15 mouse cellular contexts compared by ENCODE assay signal in the genomic region with DNA sequence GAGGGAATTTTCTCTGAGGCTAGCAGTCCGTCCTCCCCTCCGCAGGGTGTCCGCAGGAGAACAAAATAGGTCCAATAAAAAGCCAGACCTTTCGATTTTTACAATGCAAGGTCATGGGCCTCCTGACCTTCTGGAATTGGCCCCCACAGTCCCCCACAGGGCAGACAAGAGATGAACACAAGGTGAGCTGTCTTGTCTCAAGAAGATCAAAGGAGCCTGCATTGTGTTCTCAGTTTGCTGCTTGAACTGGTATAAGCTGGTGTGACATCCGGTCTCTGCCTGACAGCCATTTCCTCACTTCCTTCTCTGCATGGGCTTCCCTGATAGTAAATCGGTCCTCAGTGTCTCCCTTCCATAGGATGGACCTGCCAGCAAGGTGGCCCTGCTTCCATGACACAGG.
A peak's percentile ranks its signal among the peaks of the same experiment; 100 is the strongest.
DNase-seq lines count a peak whose midpoint lies in the region; ATAC-seq lines count a peak whose summit lies in the region.
"Had no signal": no experiment of that assay in that cellular context is flagged by ENCODE, and none has a peak within 500 bp of the region (broad histone marks: within the 10 kb centered on the region; RNA-seq: fewer than 3 reads in every experiment).

No protein-coding gene starts in this region.

- H3K4me1 ChIP-seq in forebrain, embryonic 10.5 days = peaks cover 92% of the 10 kb centered on the region
- H3K4me1 ChIP-seq in forebrain, embryonic 11.5 days (replicated peaks; ENCODE audit: control insufficient read depth, insufficient read depth, low read length) = peaks cover 10% of the 10 kb centered on the region
- peaks cover 65% of the 10 kb centered on the region for H3K4me1 ChIP-seq in midbrain, embryonic 10.5 days
- peaks cover 6% of the 10 kb centered on the region for H3K4me1 ChIP-seq in midbrain, embryonic 14.5 days (ENCODE audit: control insufficient read depth, insufficient read depth, low read length)
- peaks cover 51% of the 10 kb centered on the region for H3K4me1 ChIP-seq in limb, embryonic 10.5 days

- H3K27me3 ChIP-seq in forebrain, embryonic 10.5 days (ENCODE audit: poor library complexity, severe bottlenecking) = peaks cover 74% of the 10 kb centered on the region
- H3K27me3 ChIP-seq in forebrain, embryonic 11.5 days (ENCODE audit: control insufficient read depth, insufficient read depth, low read length) = no peaks in the 10 kb centered on the region; the same call in 1 of the 2 replicates
- peaks cover 91% of the 10 kb centered on the region for H3K27me3 ChIP-seq in midbrain, embryonic 10.5 days (ENCODE audit: low read depth, poor library complexity, severe bottlenecking)
- peaks cover 15% of the 10 kb centered on the region; the same call in 1 of the 2 replicates for H3K27me3 ChIP-seq in midbrain, embryonic 14.5 days (ENCODE audit: control insufficient read depth, insufficient read depth, low read length)
- H3K27me3 ChIP-seq in limb, embryonic 10.5 days (ENCODE audit: low read depth, poor library complexity, severe bottlenecking) = peaks cover 24% of the 10 kb centered on the region; the same call in 1 of the 2 replicates
- H3K27me3 ChIP-seq: embryonic facial prominence, embryonic 15.5 days; forebrain, embryonic 15.5 days had no signal

- ATAC-seq in forebrain, embryonic 11.5 days (replicated peaks; ENCODE audit: low FRiP score) = no peak
- ATAC-seq in midbrain, embryonic 14.5 days (ENCODE audit: low FRiP score, low TSS enrichment) = no peak
- ATAC-seq: forebrain, embryonic 15.5 days; hindbrain, postnatal 0 days had no signal

- DNase-seq in forebrain, embryonic 10.5 days (ENCODE audit: extremely low spot score, low spot score) = no peak
- no peak for DNase-seq in forebrain, embryonic 11.5 days (ENCODE audit: low spot score)
- peak; percentile 46 for DNase-seq in midbrain, embryonic 10.5 days (ENCODE audit: low spot score)
- DNase-seq in midbrain, embryonic 14.5 days = no peak
- DNase-seq in limb, embryonic 10.5 days (ENCODE audit: low spot score) = no peak
- DNase-seq in thymus, postnatal 36 days = peak; percentile 22 to 23
- DNase-seq in gastrocnemius, postnatal 36 days = no peak
- no peak for DNase-seq in gastrocnemius, adult 18-20 months (ENCODE audit: low spot score)
- DNase-seq: lung, adult 2 months had no signal

- no peaks in the 10 kb centered on the region for H3K9me3 ChIP-seq in forebrain, embryonic 10.5 days
- no peaks in the 10 kb centered on the region for H3K9me3 ChIP-seq in forebrain, embryonic 11.5 days (ENCODE audit: control insufficient read depth, low read length)
- no peaks in the 10 kb centered on the region for H3K9me3 ChIP-seq in midbrain, embryonic 10.5 days (replicated peaks)
- no peaks in the 10 kb centered on the region for H3K9me3 ChIP-seq in midbrain, embryonic 14.5 days (ENCODE audit: control insufficient read depth, low read length)
- H3K9me3 ChIP-seq in limb, embryonic 10.5 days (replicated peaks) = no peaks in the 10 kb centered on the region
- H3K9me3 ChIP-seq: embryonic facial prominence, embryonic 15.5 days; forebrain, embryonic 15.5 days; G1E; neural tube, embryonic 15.5 days had no signal

- 41% methylated on average over 6 of the region's 6 CpGs for WGBS in forebrain, embryonic 10.5 days
- 34% methylated on average over 6 of the region's 6 CpGs for WGBS in forebrain, embryonic 11.5 days
- 24% methylated on average over 6 of the region's 6 CpGs for WGBS in midbrain, embryonic 10.5 days
- WGBS in midbrain, embryonic 14.5 days = 22% methylated on average over 6 of the region's 6 CpGs
- WGBS in limb, embryonic 10.5 days = 21% methylated on average over 6 of the region's 6 CpGs

- intact Hi-C loops in gastrocnemius, postnatal 36 days (cut with DNase I) = no loop called here

- H3K4me2 ChIP-seq in forebrain, embryonic 11.5 days (ENCODE audit: low read depth, low read length, severe bottlenecking) = no peak overlapping the region
- H3K4me2 ChIP-seq in midbrain, embryonic 14.5 days (ENCODE audit: low read length) = no peak overlapping the region
- H3K4me2 ChIP-seq: embryonic facial prominence, embryonic 15.5 days; forebrain, embryonic 15.5 days; heart, embryonic 11.5 days; neural tube, embryonic 15.5 days had no signal

- no peak overlapping the region; the same call in 1 of the 2 replicates for H3K9ac ChIP-seq in forebrain, embryonic 11.5 days (ENCODE audit: low read length)
- no peak overlapping the region for H3K9ac ChIP-seq in midbrain, embryonic 14.5 days (replicated peaks; ENCODE audit: low read length)
- H3K9ac ChIP-seq: embryonic facial prominence, embryonic 15.5 days; forebrain, embryonic 15.5 days; neural tube, embryonic 15.5 days had no signal

- peak overlapping the region; percentile 67 for H3K27ac ChIP-seq in forebrain, embryonic 10.5 days
- no peak overlapping the region for H3K27ac ChIP-seq in forebrain, embryonic 11.5 days (ENCODE audit: low read depth, low read length)
- peak overlapping the region; percentile 55 for H3K27ac ChIP-seq in midbrain, embryonic 10.5 days (replicated peaks)
- no peak overlapping the region; the same call in 1 of the 2 replicates for H3K27ac ChIP-seq in midbrain, embryonic 14.5 days (replicated peaks; ENCODE audit: low read depth, low read length)
- peak overlapping the region; percentile 65 for H3K27ac ChIP-seq in limb, embryonic 10.5 days
- H3K27ac ChIP-seq: embryonic facial prominence, embryonic 15.5 days; forebrain, embryonic 15.5 days; hindbrain, postnatal 0 days; neural tube, embryonic 15.5 days had no signal

- H3K4me3 ChIP-seq in forebrain, embryonic 10.5 days = no peak overlapping the region
- H3K4me3 ChIP-seq in forebrain, embryonic 11.5 days (ENCODE audit: low read depth, low read length) = no peak overlapping the region
- H3K4me3 ChIP-seq in midbrain, embryonic 10.5 days = no peak overlapping the region
- H3K4me3 ChIP-seq in midbrain, embryonic 14.5 days (replicated peaks; ENCODE audit: low read depth, low read length) = no peak overlapping the region
- H3K4me3 ChIP-seq in limb, embryonic 10.5 days = no peak overlapping the region
- H3K4me3 ChIP-seq: embryonic facial prominence, embryonic 15.5 days; forebrain, embryonic 15.5 days; neural tube, embryonic 15.5 days had no signal

- no peaks in the 10 kb centered on the region for H3K36me3 ChIP-seq in forebrain, embryonic 10.5 days (replicated peaks)
- H3K36me3 ChIP-seq in forebrain, embryonic 11.5 days (ENCODE audit: control insufficient read depth, insufficient read depth, low read length) = no peaks in the 10 kb centered on the region
- H3K36me3 ChIP-seq in midbrain, embryonic 10.5 days = no peaks in the 10 kb centered on the region
- H3K36me3 ChIP-seq in midbrain, embryonic 14.5 days (ENCODE audit: control insufficient read depth, insufficient read depth, low read length) = no peaks in the 10 kb centered on the region
- H3K36me3 ChIP-seq in limb, embryonic 10.5 days = no peaks in the 10 kb centered on the region
- H3K36me3 ChIP-seq: embryonic facial prominence, embryonic 15.5 days; forebrain, embryonic 15.5 days; G1E; neural tube, embryonic 15.5 days had no signal

Comparison
In these comparisons a context has a peak if more than half of its experiments do, and no peak if none do; other contexts are left out.
1. DNase-seq: peak in midbrain, embryonic 10.5 days (single experiment) and thymus, postnatal 36 days (2 of 2); none in forebrain, embryonic 10.5 days (single experiment), forebrain, embryonic 11.5 days (single experiment), midbrain, embryonic 14.5 days (single experiment), limb, embryonic 10.5 days (single experiment), gastrocnemius, postnatal 36 days (0 of 2) and gastrocnemius, adult 18-20 months (single experiment).
2. H3K27ac ChIP-seq: peak in forebrain, embryonic 10.5 days (single experiment), midbrain, embryonic 10.5 days (single experiment) and limb, embryonic 10.5 days (single experiment); none in forebrain, embryonic 11.5 days (single experiment) and midbrain, embryonic 14.5 days (single experiment).